Mouse (Mus musculus): ENCODE measurements around the gene Aqp11. TPM values are rescaled to one million over a fixed set of nuclear protein-coding genes. Genes with fewer than 3 reads are reported as not detected.

Gene Aqp11
- polyA plus RNA-seq, 1 experiment from 2014 or later, result 6.7 TPM

DNA sequence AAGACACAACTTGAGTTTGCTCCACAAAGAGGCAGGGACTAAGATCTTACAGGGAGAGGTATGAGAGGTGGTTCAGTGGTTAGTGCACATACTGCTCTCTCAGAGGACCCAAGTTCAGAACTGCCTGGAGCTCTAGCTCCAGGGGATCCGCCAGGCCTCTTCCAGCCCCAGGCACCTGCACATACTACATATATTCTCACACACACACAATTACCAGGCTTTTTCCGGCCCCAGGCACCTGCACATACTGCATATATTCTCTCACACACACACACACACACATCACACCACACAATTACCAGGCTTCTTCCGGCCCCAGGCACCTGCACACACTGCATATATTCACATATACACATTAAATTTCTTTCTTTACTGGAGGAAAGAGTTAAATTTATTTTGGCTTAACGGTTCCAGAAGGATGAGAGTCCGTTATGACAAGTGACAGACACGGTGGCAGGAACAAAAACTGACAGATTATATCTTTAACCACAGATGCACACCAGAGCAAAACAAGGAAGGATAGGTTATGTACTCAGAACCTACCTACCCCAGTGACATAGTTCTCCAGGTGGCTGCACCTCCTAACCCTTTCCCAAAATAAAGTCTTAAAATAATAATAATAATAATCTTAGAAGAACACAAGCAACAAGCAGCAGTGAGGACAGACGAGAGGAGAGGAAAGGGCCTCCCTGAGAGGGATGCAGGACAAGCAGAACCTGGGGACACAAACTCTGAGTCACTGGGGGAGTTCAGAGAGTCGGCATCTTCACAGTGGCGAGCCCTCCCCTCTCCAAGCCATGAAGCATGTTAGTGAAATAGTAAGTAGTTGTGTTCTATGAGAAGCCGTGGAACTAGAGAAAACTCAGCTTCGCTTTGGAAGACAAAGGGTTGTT lies 14.2 kb downstream of the Aqp11 start:
- no peak overlapping the region for H3K27ac ChIP-seq
- peaks cover 15% of the 10 kb centered on the region for H3K36me3 ChIP-seq
- no peaks in the 10 kb centered on the region for H3K27me3 ChIP-seq
- 80% methylated on average over 11 of the region's 11 CpGs for WGBS
- H3K4me2 ChIP-seq, result no peak overlapping the region
- H3K4me1 ChIP-seq, result no peaks in the 10 kb centered on the region
- ATAC-seq (ENCODE audit: borderline replicate concordance, extremely low read depth, low FRiP score, low TSS enrichment), result no peak
- H3K9ac ChIP-seq, result no peak overlapping the region
- H3K9me3 ChIP-seq, result no peaks in the 10 kb centered on the region
- H3K4me3 ChIP-seq, result no peak overlapping the region

DNA sequence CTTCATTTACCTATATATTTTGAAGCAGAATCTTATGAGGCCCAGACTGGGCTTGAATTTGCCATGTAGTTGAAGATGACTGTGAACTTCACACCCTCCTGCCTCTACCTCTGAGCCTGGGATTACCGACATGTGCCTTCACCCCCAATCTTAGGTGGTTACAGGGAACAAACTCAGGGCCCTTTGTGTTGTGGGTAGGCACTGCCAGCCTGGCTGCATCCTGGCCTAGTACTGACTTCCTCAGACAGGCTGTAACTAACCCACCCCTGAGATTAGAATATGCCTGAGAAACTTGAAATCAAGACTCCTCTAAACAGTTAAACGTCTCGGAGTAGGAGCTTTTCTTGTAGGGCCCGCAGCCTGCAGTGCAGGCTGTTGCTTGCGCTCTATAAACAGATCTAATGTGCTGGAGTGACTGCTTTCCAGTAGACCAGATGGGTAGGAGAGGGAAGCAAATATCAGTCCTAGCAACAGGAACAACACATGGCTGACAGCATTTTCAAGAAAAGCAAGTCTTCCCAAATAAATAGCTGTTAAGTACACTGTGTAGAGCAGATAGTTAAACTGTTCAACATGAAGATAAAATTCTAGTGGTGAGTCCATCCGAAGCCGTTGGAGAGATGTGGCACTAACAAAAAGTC lies 15.7 kb downstream of the Aqp11 start:
- Histone ChIP-seq H3K9ac (no peak overlapping the region), H3K9me3 (no peaks in the 10 kb centered on the region), H3K27ac (no peak overlapping the region), H3K4me1 (no peaks in the 10 kb centered on the region), H3K4me2 (no peak overlapping the region), H3K27me3 (no peaks in the 10 kb centered on the region), H3K36me3 (peaks cover 26% of the 10 kb centered on the region), H3K4me3 (no peak overlapping the region)
- 85% methylated on average over 7 of the region's 7 CpGs for WGBS
- no peak for ATAC-seq (ENCODE audit: borderline replicate concordance, extremely low read depth, low FRiP score, low TSS enrichment)

DNA sequence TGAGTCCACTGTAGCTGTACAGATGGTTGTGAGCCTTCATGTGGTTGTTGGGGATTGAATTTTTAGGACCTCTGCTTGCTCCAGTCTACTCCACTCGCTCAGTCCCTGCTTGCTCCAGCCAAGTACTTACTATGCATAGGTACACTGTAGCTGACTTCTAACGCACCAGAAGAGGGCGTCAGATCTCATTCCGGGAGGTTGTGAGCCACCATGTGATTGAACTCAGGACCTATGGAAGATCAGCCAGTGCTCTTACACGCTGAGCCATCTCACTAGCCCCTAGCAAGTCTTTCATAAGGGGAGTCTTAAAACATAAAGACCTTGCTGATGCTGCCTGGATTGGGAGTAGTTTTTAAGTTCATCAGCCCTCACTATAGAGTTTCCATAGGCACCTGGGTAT lies 18.0 kb downstream of the Aqp11 start:
- Histone ChIP-seq H3K4me3 (no peak overlapping the region), H3K9ac (no peak overlapping the region), H3K9me3 (no peaks in the 10 kb centered on the region), H3K27ac (no peak overlapping the region), H3K36me3 (peaks cover 40% of the 10 kb centered on the region), H3K27me3 (no peaks in the 10 kb centered on the region), H3K4me2 (no peak overlapping the region), H3K4me1 (no peaks in the 10 kb centered on the region)
- 86% methylated on average over 5 of the region's 5 CpGs for WGBS
- no peak for ATAC-seq (ENCODE audit: borderline replicate concordance, extremely low read depth, low FRiP score, low TSS enrichment)

DNA sequence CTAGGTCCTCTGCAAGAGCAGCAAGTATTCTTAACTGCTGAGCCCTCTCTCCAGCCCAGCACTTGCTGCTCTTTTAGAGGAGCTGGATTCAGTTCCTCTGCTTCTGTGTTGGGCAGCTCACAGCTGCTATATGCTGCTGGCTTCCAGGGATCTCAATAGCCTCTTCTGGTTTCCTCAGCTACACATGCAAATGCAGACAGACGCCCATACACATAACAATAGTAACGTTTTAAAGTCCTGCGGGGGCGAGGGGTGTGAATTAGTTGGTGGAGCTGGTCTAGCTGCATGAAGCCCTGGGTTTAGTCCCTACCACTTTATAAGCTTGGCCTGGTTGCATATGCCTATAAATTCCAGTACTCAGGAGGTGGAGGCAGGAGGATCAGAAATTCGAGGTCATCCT lies 19.0 kb downstream of the Aqp11 start:
- Histone ChIP-seq H3K9ac (no peak overlapping the region), H3K4me2 (no peak overlapping the region), H3K36me3 (peaks cover 50% of the 10 kb centered on the region), H3K27ac (no peak overlapping the region), H3K27me3 (no peaks in the 10 kb centered on the region), H3K4me1 (no peaks in the 10 kb centered on the region), H3K4me3 (no peak overlapping the region), H3K9me3 (no peaks in the 10 kb centered on the region)
- WGBS, result 87% methylated on average over 5 of the region's 5 CpGs
- ATAC-seq (ENCODE audit: borderline replicate concordance, extremely low read depth, low FRiP score, low TSS enrichment), result no peak

DNA sequence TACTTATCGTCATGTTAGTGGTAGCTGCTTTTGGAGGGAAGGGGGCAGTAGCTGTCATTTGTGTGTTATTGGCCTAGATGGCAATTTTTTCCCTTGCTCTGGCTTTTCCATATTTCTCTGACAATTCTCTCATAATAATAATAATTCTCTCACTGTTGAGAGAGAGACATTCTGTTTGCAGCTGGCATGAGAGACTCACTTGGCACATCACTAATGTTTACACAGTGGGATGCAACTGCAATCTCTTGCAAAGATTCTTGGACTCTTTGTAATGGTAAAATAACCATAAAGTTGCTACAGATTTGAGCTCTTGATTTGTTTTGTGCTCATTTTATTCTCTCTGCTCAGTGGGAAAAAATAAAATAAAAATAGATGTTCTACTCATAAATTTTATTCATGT lies 20.8 kb downstream of the Aqp11 start:
- Histone ChIP-seq H3K4me2 (no peak overlapping the region), H3K9ac (no peak overlapping the region), H3K4me1 (no peaks in the 10 kb centered on the region), H3K9me3 (no peaks in the 10 kb centered on the region), H3K27ac (no peak overlapping the region), H3K27me3 (no peaks in the 10 kb centered on the region), H3K4me3 (no peak overlapping the region), H3K36me3 (peaks cover 63% of the 10 kb centered on the region)
- WGBS, result 71% methylated on average over 1 of the region's 1 CpGs
- ATAC-seq (ENCODE audit: borderline replicate concordance, extremely low read depth, low FRiP score, low TSS enrichment), result no peak

DNA sequence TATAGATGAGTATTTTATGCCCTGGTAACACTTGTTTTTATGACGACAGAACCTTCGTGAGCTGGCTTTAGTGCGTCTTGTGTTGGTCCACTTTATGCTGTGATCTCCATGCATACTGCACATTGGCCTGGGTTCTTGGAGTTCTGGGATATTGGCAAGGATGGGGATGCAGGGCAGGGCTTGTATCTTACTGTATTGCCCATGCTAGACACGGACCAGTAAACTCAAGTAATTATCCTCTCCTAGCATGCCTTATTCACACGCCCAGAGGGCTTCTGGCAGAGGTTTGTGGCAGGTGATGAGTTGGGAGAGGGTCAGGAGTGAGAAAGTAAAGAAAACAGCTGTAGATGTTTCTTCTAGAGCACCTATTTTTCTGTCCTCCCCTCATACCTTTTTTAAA lies 23.4 kb downstream of the Aqp11 start:
- Histone ChIP-seq H3K27ac (no peak overlapping the region), H3K4me3 (no peak overlapping the region), H3K4me1 (no peaks in the 10 kb centered on the region), H3K4me2 (no peak overlapping the region), H3K36me3 (peaks cover 65% of the 10 kb centered on the region), H3K27me3 (no peaks in the 10 kb centered on the region), H3K9me3 (no peaks in the 10 kb centered on the region), H3K9ac (no peak overlapping the region)
- 95% methylated on average over 5 of the region's 5 CpGs for WGBS
- ATAC-seq (ENCODE audit: borderline replicate concordance, extremely low read depth, low FRiP score, low TSS enrichment), result no peak

DNA sequence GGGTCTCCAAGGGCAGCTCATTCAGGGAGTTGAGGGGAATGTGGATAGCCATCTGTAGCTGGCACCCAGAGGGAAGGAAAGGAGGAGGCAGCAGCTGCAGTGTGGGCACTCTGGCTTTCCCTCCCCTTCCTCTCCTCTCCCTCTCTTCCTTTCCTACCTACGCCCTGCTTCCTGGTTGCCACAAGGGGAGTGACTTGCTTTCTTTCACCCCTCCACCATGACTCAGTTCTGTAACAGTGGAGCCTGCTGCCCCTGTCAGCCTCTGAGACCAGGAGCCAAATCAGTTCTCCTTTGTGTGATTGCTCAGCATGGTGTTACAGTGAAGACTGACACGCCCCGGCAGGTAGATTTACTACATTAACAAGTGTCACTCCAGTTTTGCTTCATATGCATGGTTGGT lies 28.9 kb downstream of the Aqp11 start:
- H3K4me3 ChIP-seq, result no peak overlapping the region
- no peaks in the 10 kb centered on the region for H3K27me3 ChIP-seq
- H3K36me3 ChIP-seq, result peaks cover 23% of the 10 kb centered on the region
- no peak overlapping the region for H3K27ac ChIP-seq
- H3K4me1 ChIP-seq, result no peaks in the 10 kb centered on the region
- no peak overlapping the region for H3K9ac ChIP-seq
- no peaks in the 10 kb centered on the region for H3K9me3 ChIP-seq
- WGBS, result 84% methylated on average over 3 of the region's 3 CpGs
- no peak for ATAC-seq (ENCODE audit: borderline replicate concordance, extremely low read depth, low FRiP score, low TSS enrichment)
- no peak overlapping the region for H3K4me2 ChIP-seq

DNA sequence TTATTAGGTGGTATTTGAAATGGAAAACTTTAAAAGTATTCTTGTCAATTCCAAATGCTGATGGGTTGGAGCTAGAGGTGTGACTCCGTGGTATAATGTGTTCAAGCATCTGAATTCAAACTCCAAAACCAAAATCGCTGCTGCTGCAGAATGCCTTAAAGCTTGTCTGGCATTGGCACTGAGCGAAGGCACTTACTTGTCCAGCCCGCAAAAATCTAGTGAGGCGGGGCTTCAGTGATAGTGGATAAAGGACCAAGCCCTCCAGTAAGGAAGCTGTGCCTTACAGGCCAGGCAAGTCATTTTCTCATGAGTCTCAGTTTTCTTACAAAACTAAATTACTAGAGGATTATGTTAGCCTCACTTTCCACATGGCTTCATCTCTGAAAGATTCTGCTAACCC lies 30.3 kb downstream of the Aqp11 start:
- Histone ChIP-seq H3K9me3 (no peaks in the 10 kb centered on the region), H3K4me3 (no peak overlapping the region), H3K9ac (no peak overlapping the region), H3K4me1 (no peaks in the 10 kb centered on the region), H3K27ac (no peak overlapping the region), H3K27me3 (no peaks in the 10 kb centered on the region), H3K4me2 (no peak overlapping the region), H3K36me3 (peaks cover 13% of the 10 kb centered on the region)
- 83% methylated on average over 5 of the region's 5 CpGs for WGBS
- ATAC-seq (ENCODE audit: borderline replicate concordance, extremely low read depth, low FRiP score, low TSS enrichment), result no peak

DNA sequence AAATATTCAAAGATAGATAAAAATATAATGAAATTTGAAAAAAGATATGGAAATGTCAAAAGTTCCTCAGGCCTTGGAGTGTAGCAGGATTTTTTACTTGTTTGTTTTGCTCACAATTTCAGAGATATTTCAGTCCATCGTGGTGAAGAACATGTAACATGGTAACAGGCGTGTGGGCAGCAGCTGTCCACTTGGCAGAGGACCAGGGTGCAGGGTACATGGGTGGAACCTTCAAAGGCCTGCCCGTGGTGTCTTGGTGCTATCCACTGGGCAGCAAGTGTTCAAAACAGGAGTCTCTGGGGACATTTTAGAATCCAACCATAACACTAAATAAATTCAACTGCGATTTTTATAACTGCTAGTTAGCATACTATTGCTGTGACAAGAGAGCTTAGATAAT lies 31.0 kb downstream of the Aqp11 start:
- no peak overlapping the region for H3K27ac ChIP-seq
- H3K9me3 ChIP-seq, result no peaks in the 10 kb centered on the region
- ATAC-seq (ENCODE audit: borderline replicate concordance, extremely low read depth, low FRiP score, low TSS enrichment), result no peak
- H3K27me3 ChIP-seq, result no peaks in the 10 kb centered on the region
- H3K9ac ChIP-seq, result no peak overlapping the region
- 64% methylated on average over 4 of the region's 4 CpGs for WGBS
- H3K4me2 ChIP-seq, result no peak overlapping the region
- no peak overlapping the region for H3K4me3 ChIP-seq
- H3K4me1 ChIP-seq, result no peaks in the 10 kb centered on the region
- peaks cover 6% of the 10 kb centered on the region for H3K36me3 ChIP-seq

DNA sequence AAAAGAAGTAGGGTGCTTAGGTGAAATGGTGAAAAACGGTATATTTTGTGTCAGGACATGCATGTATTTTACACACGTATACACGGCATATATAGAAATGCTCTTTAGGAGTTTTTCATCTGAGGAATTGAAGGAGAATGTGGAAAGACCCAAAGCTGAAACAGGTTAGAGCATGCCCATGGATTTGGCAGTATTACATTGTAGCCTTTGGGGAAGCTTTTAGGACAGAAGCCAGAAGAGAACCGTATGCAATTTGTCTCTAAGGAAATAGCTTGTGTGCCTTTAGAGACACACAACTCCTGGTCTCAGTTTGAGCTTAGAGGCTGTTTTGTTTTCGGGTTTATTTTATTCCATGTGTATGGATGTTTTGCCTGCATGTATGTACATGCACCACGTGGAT lies 37.0 kb downstream of the Aqp11 start:
- no peaks in the 10 kb centered on the region for H3K9me3 ChIP-seq
- no peak overlapping the region for H3K27ac ChIP-seq
- peaks cover 8% of the 10 kb centered on the region; the same call in 1 of the 2 replicates for H3K4me1 ChIP-seq
- 80% methylated on average over 6 of the region's 6 CpGs for WGBS
- no peak overlapping the region for H3K9ac ChIP-seq
- H3K36me3 ChIP-seq, result peaks cover 5% of the 10 kb centered on the region; the same call in 1 of the 2 replicates
- H3K4me2 ChIP-seq, result no peak overlapping the region
- no peak for ATAC-seq (ENCODE audit: borderline replicate concordance, extremely low read depth, low FRiP score, low TSS enrichment)
- no peaks in the 10 kb centered on the region for H3K27me3 ChIP-seq
- H3K4me3 ChIP-seq, result no peak overlapping the region

DNA sequence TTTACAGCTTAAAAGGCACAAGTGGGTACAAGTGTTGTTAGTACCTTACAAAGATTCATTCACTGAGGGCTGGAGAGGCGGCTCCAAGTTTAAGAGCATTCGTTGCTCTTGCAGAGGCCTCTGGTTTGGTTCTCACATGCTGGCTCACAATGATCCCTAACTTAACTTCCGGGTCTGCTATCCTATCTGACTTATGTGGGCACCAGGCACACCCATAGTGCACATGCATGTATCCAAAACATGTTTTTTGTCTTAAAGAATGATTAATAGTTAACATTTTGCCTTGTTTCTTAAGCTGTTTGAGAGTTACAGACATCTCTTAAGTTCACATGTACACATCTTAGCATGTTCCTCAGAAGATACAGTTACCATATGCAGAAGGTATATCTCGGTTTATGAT lies 37.9 kb downstream of the Aqp11 start:
- WGBS, result 88% methylated on average over 4 of the region's 4 CpGs
- peaks cover 5% of the 10 kb centered on the region; the same call in 1 of the 2 replicates for H3K36me3 ChIP-seq
- no peak overlapping the region for H3K4me3 ChIP-seq
- no peaks in the 10 kb centered on the region for H3K9me3 ChIP-seq
- peaks cover 13% of the 10 kb centered on the region; the same call in 1 of the 2 replicates for H3K4me1 ChIP-seq
- H3K27me3 ChIP-seq, result no peaks in the 10 kb centered on the region
- no peak overlapping the region for H3K4me2 ChIP-seq
- ATAC-seq (ENCODE audit: borderline replicate concordance, extremely low read depth, low FRiP score, low TSS enrichment), result no peak
- no peak overlapping the region for H3K27ac ChIP-seq
- no peak overlapping the region for H3K9ac ChIP-seq

DNA sequence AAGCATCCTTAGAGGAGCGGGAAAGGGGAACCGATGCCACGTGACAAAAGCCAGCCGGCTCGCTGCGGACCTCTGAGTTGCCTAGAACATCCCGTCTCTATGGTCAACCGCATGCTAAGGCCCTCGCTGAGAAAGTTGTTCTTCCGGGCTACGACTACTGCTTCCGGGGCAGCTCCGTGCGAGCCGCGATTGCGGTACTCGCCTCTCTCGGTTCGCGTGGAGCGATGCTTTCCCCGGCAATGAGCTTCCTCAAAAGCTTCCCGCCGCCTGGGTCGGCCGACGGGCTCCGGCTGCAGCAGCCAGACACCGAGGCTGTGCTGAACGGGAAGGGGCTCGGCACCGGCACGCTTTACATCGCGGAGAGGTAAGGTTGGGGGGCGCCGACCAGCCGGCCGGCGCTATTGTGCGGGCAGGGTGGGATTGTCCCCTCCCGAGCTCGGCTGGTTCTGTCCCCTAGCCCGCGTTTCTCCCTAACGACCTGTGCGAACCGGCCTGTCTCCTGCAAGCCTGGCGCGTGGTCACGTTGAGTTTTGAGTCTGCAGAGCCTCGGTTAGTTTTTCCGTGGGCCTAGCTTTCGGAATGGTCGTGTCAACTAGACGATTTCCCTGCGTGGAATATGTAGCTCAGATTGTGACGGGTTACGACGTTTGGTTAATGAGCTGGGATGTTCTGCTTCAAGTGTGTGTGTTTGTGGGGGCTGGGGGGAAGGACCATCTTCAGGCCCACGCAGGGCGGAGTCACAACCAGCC lies 41.4 kb downstream of the Aqp11 start, which contains the start of gene Clns1a:
TSS of gene Clns1a (plus strand) at position 129 of the 749 bp plus-strand sequence.
- peak within 1 kb of the TSS; percentile 86 for H3K9ac ChIP-seq
- peak within 1 kb of the TSS; percentile 94 for H3K4me3 ChIP-seq
- H3K4me1 ChIP-seq, result peaks cover 13% of the 10 kb centered on the region; the same call in 1 of the 2 replicates
- H3K4me2 ChIP-seq, result peak within 1 kb of the TSS; percentile 79
- H3K36me3 ChIP-seq, result peaks cover 5% of the 10 kb centered on the region; the same call in 1 of the 2 replicates
- no peaks in the 10 kb centered on the region for H3K27me3 ChIP-seq
- WGBS, result under 1% methylated on average over 63 of the region's 63 CpGs
- H3K27ac ChIP-seq, result peak within 1 kb of the TSS; percentile 79
- no peaks in the 10 kb centered on the region for H3K9me3 ChIP-seq
- peak; percentile 98 for ATAC-seq (ENCODE audit: borderline replicate concordance, extremely low read depth, low FRiP score, low TSS enrichment)
